Mouse (Mus musculus): Measurements from ENCODE around the gene Igfbp1.

Igfbp1 gene

GRCm38 (mm10) chr11:7197491-7197941 lies at the start of gene Igfbp1:
Igfbp1 (plus strand) TSS chr11:7197782.
- DNase-seq (ENCODE audit: low read depth): no peak

GRCm38 (mm10) chr11:7147945-7148344 lies 49.6 kb upstream of the Igfbp1 start:
- no peak for DNase-seq (ENCODE audit: low read depth)

- DNase-seq (ENCODE audit: low read depth): no peak
Observed at GRCm38 (mm10) chr11:7149471-7149870, 48.1 kb upstream of the Igfbp1 start.

- DNase-seq (ENCODE audit: low read depth): no peak
Observed at GRCm38 (mm10) chr11:7150511-7150910, 47.1 kb upstream of the Igfbp1 start.

GRCm38 (mm10) chr11:7152371-7152770 lies 45.2 kb upstream of the Igfbp1 start:
- no peak for DNase-seq (ENCODE audit: low read depth)

GRCm38 (mm10) chr11:7153081-7153480 lies 44.5 kb upstream of the Igfbp1 start:
- no peak for DNase-seq (ENCODE audit: low read depth)

GRCm38 (mm10) chr11:7156427-7156826 lies 41.2 kb upstream of the Igfbp1 start:
- DNase-seq (ENCODE audit: low read depth): no peak

- no peak for DNase-seq (ENCODE audit: low read depth)
Observed at GRCm38 (mm10) chr11:7158196-7158595, 39.4 kb upstream of the Igfbp1 start.

GRCm38 (mm10) chr11:7160146-7160545 lies 37.4 kb upstream of the Igfbp1 start:
- DNase-seq (ENCODE audit: low read depth): no peak

- no peak for DNase-seq (ENCODE audit: low read depth)
Observed at GRCm38 (mm10) chr11:7160637-7161101, 36.9 kb upstream of the Igfbp1 start.

GRCm38 (mm10) chr11:7161502-7162174 lies 35.9 kb upstream of the Igfbp1 start:
- no peak for DNase-seq (ENCODE audit: low read depth)

GRCm38 (mm10) chr11:7164416-7164815 lies 33.2 kb upstream of the Igfbp1 start:
- no peak for DNase-seq (ENCODE audit: low read depth)

GRCm38 (mm10) chr11:7169645-7170044 lies 27.9 kb upstream of the Igfbp1 start:
- no peak for DNase-seq (ENCODE audit: low read depth)

GRCm38 (mm10) chr11:7173664-7174063 lies 23.9 kb upstream of the Igfbp1 start:
- no peak for DNase-seq (ENCODE audit: low read depth)

GRCm38 (mm10) chr11:7178724-7179123 lies 18.9 kb upstream of the Igfbp1 start:
- DNase-seq (ENCODE audit: low read depth): no peak

- no peak for DNase-seq (ENCODE audit: low read depth)
Observed at GRCm38 (mm10) chr11:7179276-7179675, 18.3 kb upstream of the Igfbp1 start.

- no peak for DNase-seq (ENCODE audit: low read depth)
Observed at GRCm38 (mm10) chr11:7182409-7183042, 15.1 kb upstream of the Igfbp1 start.

- DNase-seq (ENCODE audit: low read depth): no peak
Observed at GRCm38 (mm10) chr11:7184420-7184819, 13.2 kb upstream of the Igfbp1 start.

GRCm38 (mm10) chr11:7187472-7187871 lies 10.1 kb upstream of the Igfbp1 start:
- no peak for DNase-seq (ENCODE audit: low read depth)

- DNase-seq (ENCODE audit: low read depth): no peak
Observed at GRCm38 (mm10) chr11:7188469-7188868, 9.1 kb upstream of the Igfbp1 start, which contains the start of gene Gm11985. Gm11985 (minus strand) TSS chr11:7188569.

- DNase-seq (ENCODE audit: low read depth): no peak
Observed at GRCm38 (mm10) chr11:7192710-7193109, 4.9 kb upstream of the Igfbp1 start.

GRCm38 (mm10) chr11:7193134-7193533 lies 4.4 kb upstream of the Igfbp1 start:
- DNase-seq (ENCODE audit: low read depth): no peak
